Mouse (Mus musculus): Measurements from ENCODE around the gene Srl. TPM values are rescaled to one million over a fixed set of nuclear protein-coding genes. Genes with fewer than 3 reads are reported as not detected.
A peak's percentile ranks its signal among the peaks of the same experiment; 100 is the strongest.

The Srl gene
- total RNA-seq, 2 experiments from 2014 or later: 1,039 to 1,112 TPM

DNA sequence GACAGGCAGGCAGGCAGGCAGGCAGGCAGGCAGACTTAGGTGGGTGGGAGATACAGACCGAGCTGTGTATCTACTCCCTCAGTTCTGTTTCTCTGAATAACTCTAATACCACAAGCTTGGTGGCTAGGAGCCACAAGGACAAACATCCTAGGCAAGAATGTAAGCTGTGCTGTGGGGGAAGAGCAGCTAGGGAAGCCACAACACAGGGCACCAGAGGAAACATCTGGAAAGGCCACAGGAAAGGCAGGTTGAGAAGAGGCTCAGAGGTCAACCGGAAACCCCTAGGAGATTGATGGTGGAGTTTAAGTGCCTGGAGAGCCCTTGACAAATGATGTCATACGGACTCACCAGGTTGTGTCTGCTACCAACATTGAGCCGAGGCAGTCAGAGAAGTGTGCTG lies 104.9 kb downstream of the Srl start:
- no peak for DNase-seq
- intact Hi-C loops (cut with DNase I): no loop called here

DNA sequence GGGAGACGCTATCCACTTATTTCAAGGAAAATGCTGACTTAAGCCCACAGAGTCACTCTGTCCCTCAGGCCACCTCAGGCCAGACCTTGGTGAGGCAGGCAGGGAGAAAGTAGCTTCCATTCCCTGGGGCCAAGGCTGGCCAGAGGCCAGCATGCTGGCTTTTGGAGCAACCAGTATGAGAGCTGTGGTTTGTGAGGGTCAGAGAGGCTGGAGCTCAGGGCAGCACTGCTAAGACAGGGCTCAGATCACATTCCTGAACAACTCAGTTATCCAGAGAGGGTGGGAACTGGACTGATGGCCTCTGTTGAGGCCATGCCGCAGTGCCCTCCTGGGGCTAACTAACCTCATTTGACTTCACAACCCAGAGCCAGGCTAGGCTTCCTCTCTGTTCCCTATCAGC lies 106.2 kb downstream of the Srl start:
- intact Hi-C loops (cut with DNase I): no loop called here
- DNase-seq: peak; percentile 20 to 35

DNA sequence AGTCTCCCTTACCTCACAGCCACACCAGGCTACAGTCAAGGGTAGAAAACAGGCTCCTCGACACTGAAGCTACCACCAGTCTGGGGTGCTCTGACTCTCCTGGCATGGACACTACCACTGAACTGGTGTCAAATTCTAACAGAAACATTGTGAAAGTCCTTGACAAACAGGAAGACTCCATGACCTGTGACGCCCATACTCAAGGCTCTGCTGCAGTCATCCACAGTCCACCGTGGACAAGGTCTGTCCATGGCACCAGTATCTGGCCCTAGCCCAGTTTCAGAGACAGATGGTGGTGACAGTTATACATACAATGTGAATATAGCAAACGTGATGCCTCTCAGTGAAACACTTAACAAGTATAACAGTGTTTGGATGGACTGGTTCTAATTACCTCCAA lies 109.8 kb downstream of the Srl start:
- intact Hi-C loops (cut with DNase I): no loop called here

DNA sequence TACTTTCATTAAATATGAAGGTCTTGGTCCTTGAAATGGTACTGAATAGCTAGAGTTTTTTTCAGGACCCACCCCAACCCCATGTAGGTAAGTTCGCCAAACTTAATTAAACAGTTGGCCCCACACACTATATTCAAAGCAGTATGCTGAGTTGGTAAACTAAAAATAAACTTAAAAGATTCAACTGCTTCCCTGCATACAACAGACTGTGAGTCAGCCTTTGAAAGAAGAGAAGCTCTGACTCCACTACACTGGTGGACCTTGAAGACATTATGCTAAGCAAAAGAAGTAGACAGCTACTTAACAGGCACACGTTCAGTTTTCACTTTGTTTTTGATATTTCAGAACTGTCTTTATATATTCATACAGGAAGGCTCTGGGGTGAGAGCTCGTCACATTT lies 110.6 kb downstream of the Srl start:
- intact Hi-C loops (cut with DNase I): no loop called here
- no peak for DNase-seq

More for the DNA sequence above, 109.8 kb downstream of the Srl start:
- no peak for DNase-seq

DNA sequence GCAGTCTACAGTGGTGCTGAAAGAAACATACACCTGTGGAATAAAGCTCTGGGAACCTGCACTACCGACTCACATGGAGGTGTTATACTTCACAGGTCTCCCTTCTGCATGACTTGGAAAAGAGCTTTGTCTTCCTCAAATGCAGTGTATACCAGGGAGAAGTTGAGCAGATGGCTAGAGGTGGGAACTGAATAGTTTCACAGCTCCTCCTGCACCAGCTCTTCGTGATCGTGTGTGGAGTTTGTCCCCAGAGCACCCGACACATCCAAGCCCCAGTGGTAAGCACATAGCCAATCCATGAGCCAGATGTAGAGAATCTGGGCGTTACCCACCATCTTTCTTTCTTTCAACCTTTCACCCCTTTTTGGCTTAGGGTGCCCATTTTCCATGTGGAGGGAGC lies 111.4 kb downstream of the Srl start:
- intact Hi-C loops (cut with DNase I): no loop called here
- DNase-seq: no peak

Other genes with a start within 250 kb of the Srl start
- gene Adcy9, start 121.3 kb downstream of the Srl start, total RNA-seq (2021): 10 to 100 TPM; 21.2 to 25.0 TPM
- gene Tfap4, start 18.0 kb upstream of the Srl start, total RNA-seq (2021): 1 to 10 TPM; 3.0 to 3.1 TPM
- 10 to 100 TPM; 20.8 to 23.0 TPM for gene Glis2, start 52.9 kb upstream of the Srl start, total RNA-seq (2021)
- 100 to 1,000 TPM; 119 to 137 TPM for gene Pam16, start 83.2 kb upstream of the Srl start, total RNA-seq (2021)
- gene Vasn, start 98.1 kb upstream of the Srl start, total RNA-seq (2021): 10 to 100 TPM; 12.1 to 14.7 TPM
- 100 to 1,000 TPM; 121 to 123 TPM for gene Dnaja3, start 98.2 kb upstream of the Srl start, total RNA-seq (2021)
- 10 to 100 TPM; 20.6 to 20.7 TPM for gene Coro7, start 138.0 kb upstream of the Srl start, total RNA-seq (2021)
- 1 to 10 TPM; 3.2 to 4.5 TPM for gene Nmral1, start 177.5 kb upstream of the Srl start, total RNA-seq (2021)
- gene Hmox2, start 184.5 kb upstream of the Srl start, total RNA-seq (2021): 10 to 100 TPM; 70.5 to 71.1 TPM
- gene Cdip1, start 248.5 kb upstream of the Srl start, total RNA-seq (2021): 10 to 100 TPM; 78.8 to 81.3 TPM

Measured in heart, postnatal 14 days (tissue).